Mouse (Mus musculus) testis, adult 2 months (tissue): ENCODE results near the gene Acad10. TPM values are rescaled to one million over a fixed set of nuclear protein-coding genes. Genes with fewer than 3 reads are reported as not detected.
"Not testable (repeated sequence)": the region's sequence is repeated elsewhere in the genome, so short reads cannot be mapped to it uniquely, and the experiment has no call there.

Experiments
- H3K27ac ChIP-seq: fragments of 200-500 bp; 2 replicates; pipeline ENCODE4 v1.5.1; 2012; ENCODE audit warnings: low read depth, low read length; ENCODE audit not compliant: control insufficient read depth, insufficient read depth
- H3K27me3 ChIP-seq: fragments of 200-500 bp; 2 replicates; pipeline ENCODE4 v1.6.1; 2012; ENCODE audit warnings: mild to moderate bottlenecking, low read length, moderate library complexity; ENCODE audit not compliant: control insufficient read depth, insufficient read depth
- H3K36me3 ChIP-seq: fragments of 200-500 bp; 2 replicates; pipeline ENCODE4 v1.6.1; 2012; ENCODE audit warnings: mild to moderate bottlenecking, low read length; ENCODE audit not compliant: control insufficient read depth, insufficient read depth
- H3K4me1 ChIP-seq: fragments of 200-500 bp; 2 replicates; pipeline ENCODE4 v1.6.1; 2012; ENCODE audit warnings: low read length; ENCODE audit not compliant: control insufficient read depth, insufficient read depth
- H3K4me3 ChIP-seq: fragments of 200-500 bp; 2 replicates; pipeline ENCODE4 v1.5.1; 2012; ENCODE audit warnings: low read depth, mild to moderate bottlenecking, low read length, moderate library complexity, mixed read lengths; ENCODE audit not compliant: control insufficient read depth
- CTCF ChIP-seq: fragments of 200-500 bp; IDR thresholded peaks from 2 replicates; pipeline ENCODE4 v1.5.1; 2012; ENCODE audit warnings: low read depth, mild to moderate bottlenecking, inconsistent platforms, low read length, moderate library complexity; ENCODE audit not compliant: control insufficient read depth, insufficient read depth, insufficient replicate concordance
- POLR2A ChIP-seq: fragments of 200-500 bp; IDR thresholded peaks from 2 replicates; pipeline ENCODE4 v1.6.1; 2012; ENCODE audit warnings: low read depth, mild to moderate bottlenecking, inconsistent platforms, low read length, moderate library complexity; ENCODE audit not compliant: control insufficient read depth
- polyA plus RNA-seq: library from polyadenylated mRNA; depleted of rRNA; stranded (reverse); fragments of >200 nt; gene quantifications from 2 replicates; pipeline ENCODE4 v1.2.3, GENCODE M21; 2012

Gene Acad10
- polyA plus RNA-seq, 1 experiment = 5.7 TPM

GRCm38 (mm10) chr5:121621102-121621501 lies 39.2 kb downstream of the Acad10 start:
- no peak overlapping the region for H3K27ac ChIP-seq
- no peak for TF ChIP-seq POLR2A
- no peak for TF ChIP-seq CTCF
- H3K36me3 ChIP-seq = no peaks in the 10 kb centered on the region
- peak overlapping the region; percentile 64 for H3K4me3 ChIP-seq
- H3K27me3 ChIP-seq = no peaks in the 10 kb centered on the region
- peaks cover 2% of the 10 kb centered on the region; the same call in 1 of the 2 replicates for H3K4me1 ChIP-seq

- Histone ChIP-seq H3K27me3 (no peaks in the 10 kb centered on the region), H3K4me1 (peaks cover 2% of the 10 kb centered on the region; the same call in 1 of the 2 replicates), H3K4me3 (peak within 1 kb of the TSS; percentile 94), H3K36me3 (no peaks in the 10 kb centered on the region), H3K27ac (peak within 1 kb of the TSS; percentile 84)
- TF ChIP-seq CTCF (no peak), POLR2A (peak; percentile 90)
Observed at GRCm38 (mm10) chr5:121618592-121619513, 41.5 kb downstream of the Acad10 start, which contains the start of gene Acad12. Acad12 (minus strand) TSS chr5:121618938.

GRCm38 (mm10) chr5:121614921-121615320 lies 45.4 kb downstream of the Acad10 start:
- H3K4me3 ChIP-seq, H3K27ac ChIP-seq, H3K36me3 ChIP-seq, H3K27me3 ChIP-seq, H3K4me1 ChIP-seq: not testable (repeated sequence)

GRCm38 (mm10) chr5:121612036-121612435 lies 48.3 kb downstream of the Acad10 start:
- H3K27me3 ChIP-seq = no peaks in the 10 kb centered on the region
- H3K36me3 ChIP-seq = no peaks in the 10 kb centered on the region
- H3K27ac ChIP-seq = 0 out of 2 replicates have a peak overlapping the region, but pooled peaks have one; percentile 6
- H3K4me3 ChIP-seq = no peak overlapping the region
- TF ChIP-seq POLR2A = no peak
- TF ChIP-seq CTCF = no peak
- no peaks in the 10 kb centered on the region for H3K4me1 ChIP-seq

DNA sequence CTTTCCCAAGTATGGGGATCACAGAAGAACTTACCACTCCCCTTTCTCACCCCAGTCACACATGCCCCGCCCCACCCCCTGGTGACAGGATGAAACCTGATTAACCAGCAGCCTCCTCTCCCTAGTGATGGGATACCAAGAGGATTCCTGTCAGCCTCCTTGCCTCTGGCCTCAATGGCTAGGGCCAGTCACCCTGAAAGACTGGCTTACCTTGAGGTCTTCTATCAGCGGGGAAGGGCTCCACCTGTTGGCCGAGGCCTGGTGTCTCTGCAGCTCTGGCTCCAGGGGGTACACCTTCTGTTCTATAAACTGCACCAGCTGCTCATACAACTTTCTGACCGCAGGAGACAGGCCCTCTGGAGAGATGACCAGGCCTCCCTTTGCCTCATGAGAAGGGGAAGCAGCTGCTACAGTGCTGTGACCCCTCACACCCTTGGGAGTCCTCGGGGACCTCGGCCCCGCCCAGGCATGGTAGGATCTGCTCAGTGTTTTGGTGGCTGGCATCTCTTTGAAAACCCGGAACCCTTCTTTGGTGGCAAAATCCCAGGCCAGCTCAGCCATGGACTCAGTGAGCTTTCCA lies 50.7 kb downstream of the Acad10 start:
- not testable (repeated sequence) for H3K27ac ChIP-seq, H3K4me3 ChIP-seq, H3K4me1 ChIP-seq, H3K36me3 ChIP-seq, H3K27me3 ChIP-seq

GRCm38 (mm10) chr5:121606151-121606550 lies 54.2 kb downstream of the Acad10 start:
- H3K4me1 ChIP-seq = no peaks in the 10 kb centered on the region
- H3K36me3 ChIP-seq = no peaks in the 10 kb centered on the region
- no peak overlapping the region for H3K27ac ChIP-seq

GRCm38 (mm10) chr5:121603815-121604214 lies 56.5 kb downstream of the Acad10 start:
- H3K4me1 ChIP-seq, H3K4me3 ChIP-seq, H3K36me3 ChIP-seq, H3K27ac ChIP-seq, H3K27me3 ChIP-seq: not testable (repeated sequence)

More at GRCm38 (mm10) chr5:121606151-121606550, 54.2 kb downstream of the Acad10 start:
- no peaks in the 10 kb centered on the region for H3K27me3 ChIP-seq
- TF ChIP-seq POLR2A (no peak), CTCF (peak; percentile 84)
- H3K4me3 ChIP-seq = no peak overlapping the region
